Comparison of ENCODE assay signal across 9 mouse cellular contexts in the genomic region with DNA sequence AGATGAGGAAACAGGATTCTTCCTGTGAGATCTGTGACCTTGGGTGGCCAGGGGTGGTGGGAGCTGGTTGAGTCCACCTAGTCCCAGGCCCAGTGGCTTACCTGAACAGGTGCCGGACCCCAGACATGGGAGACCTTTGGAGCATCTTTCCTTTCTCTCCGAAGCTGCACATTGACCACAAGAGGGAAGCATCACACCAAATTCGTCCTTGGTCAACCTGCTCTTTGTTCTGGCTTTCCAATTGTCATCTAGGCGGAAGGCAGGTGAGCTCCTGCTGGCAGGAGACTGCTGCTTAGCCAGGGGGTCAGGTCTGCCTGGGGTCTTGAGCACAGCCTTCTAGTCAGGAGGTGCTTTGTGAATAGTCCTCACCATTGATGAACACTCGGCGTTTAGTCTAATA.
A peak's percentile ranks its signal among the peaks of the same experiment; 100 is the strongest.
DNase-seq lines count a peak whose midpoint lies in the region; ATAC-seq lines count a peak whose summit lies in the region.
"Had no signal": no experiment of that assay in that cellular context is flagged by ENCODE, and none has a peak within 500 bp of the region (broad histone marks: within the 10 kb centered on the region; RNA-seq: fewer than 3 reads in every experiment).

No protein-coding gene starts in this region.

- no peaks in the 10 kb centered on the region for H3K4me1 ChIP-seq in forebrain, embryonic 13.5 days
- 0 out of 2 replicates have a peak, but pooled peaks cover 5% of the 10 kb centered on the region for H3K4me1 ChIP-seq in forebrain, embryonic 10.5 days
- no peaks in the 10 kb centered on the region for H3K4me1 ChIP-seq in midbrain, embryonic 13.5 days (replicated peaks)
- peaks cover 3% of the 10 kb centered on the region for H3K4me1 ChIP-seq in midbrain, embryonic 10.5 days
- H3K4me1 ChIP-seq in hindbrain, embryonic 11.5 days (replicated peaks; ENCODE audit: control insufficient read depth, insufficient read depth, low read length): no peaks in the 10 kb centered on the region
- no peaks in the 10 kb centered on the region for H3K4me1 ChIP-seq in neural tube, embryonic 15.5 days
- H3K4me1 ChIP-seq in heart, embryonic 12.5 days (replicated peaks): no peaks in the 10 kb centered on the region

- no peak overlapping the region for H3K27ac ChIP-seq in forebrain, embryonic 13.5 days
- no peak overlapping the region for H3K27ac ChIP-seq in forebrain, embryonic 10.5 days
- H3K27ac ChIP-seq in midbrain, embryonic 13.5 days: no peak overlapping the region
- H3K27ac ChIP-seq in midbrain, embryonic 10.5 days (replicated peaks): no peak overlapping the region
- no peak overlapping the region for H3K27ac ChIP-seq in hindbrain, embryonic 11.5 days (ENCODE audit: low read depth, low read length)
- H3K27ac ChIP-seq in neural tube, embryonic 15.5 days (replicated peaks): no peak overlapping the region
- H3K27ac ChIP-seq in heart, embryonic 12.5 days (ENCODE audit: poor library complexity, severe bottlenecking): no peak overlapping the region

- H3K9me3 ChIP-seq in forebrain, embryonic 13.5 days (replicated peaks): no peaks in the 10 kb centered on the region
- no peaks in the 10 kb centered on the region for H3K9me3 ChIP-seq in forebrain, embryonic 10.5 days
- H3K9me3 ChIP-seq in midbrain, embryonic 13.5 days: no peaks in the 10 kb centered on the region
- no peaks in the 10 kb centered on the region for H3K9me3 ChIP-seq in midbrain, embryonic 10.5 days (replicated peaks)
- no peaks in the 10 kb centered on the region for H3K9me3 ChIP-seq in hindbrain, embryonic 11.5 days (ENCODE audit: control insufficient read depth, low read length)
- H3K9me3 ChIP-seq in neural tube, embryonic 15.5 days (replicated peaks): no peaks in the 10 kb centered on the region
- peaks cover 5% of the 10 kb centered on the region; the same call in 1 of the 2 replicates for H3K9me3 ChIP-seq in heart, embryonic 12.5 days (replicated peaks)

- H3K9ac ChIP-seq in forebrain, embryonic 13.5 days: no peak overlapping the region
- H3K9ac ChIP-seq in midbrain, embryonic 13.5 days (replicated peaks): no peak overlapping the region
- H3K9ac ChIP-seq in hindbrain, embryonic 11.5 days (ENCODE audit: low read depth, low read length): no peak overlapping the region
- no peak overlapping the region for H3K9ac ChIP-seq in neural tube, embryonic 15.5 days (replicated peaks)
- H3K9ac ChIP-seq in heart, embryonic 12.5 days: no peak overlapping the region

- no peak for DNase-seq in forebrain, embryonic 10.5 days (ENCODE audit: extremely low spot score, low spot score)
- DNase-seq in midbrain, embryonic 10.5 days (ENCODE audit: low spot score): no peak
- DNase-seq in hindbrain, embryonic 11.5 days (ENCODE audit: low spot score): peak; percentile 33
- DNase-seq in MN1 (ENCODE audit: low spot score): no peak

- ATAC-seq in forebrain, embryonic 13.5 days: 0 out of 2 replicates have a peak, but pooled peaks have one; percentile 36
- peak; percentile 69 for ATAC-seq in midbrain, embryonic 13.5 days
- ATAC-seq in hindbrain, embryonic 11.5 days (ENCODE audit: low FRiP score): no peak
- peak; percentile 76; the same call in 1 of the 2 replicates for ATAC-seq in neural tube, embryonic 15.5 days (ENCODE audit: low FRiP score)
- ATAC-seq in heart, embryonic 12.5 days (ENCODE audit: insufficient number of reproducible peaks, low FRiP score): no peak

- H3K36me3 ChIP-seq in forebrain, embryonic 13.5 days (ENCODE audit: poor library complexity, severe bottlenecking): no peaks in the 10 kb centered on the region
- H3K36me3 ChIP-seq in forebrain, embryonic 10.5 days (replicated peaks): no peaks in the 10 kb centered on the region
- H3K36me3 ChIP-seq in midbrain, embryonic 13.5 days: no peaks in the 10 kb centered on the region
- no peaks in the 10 kb centered on the region for H3K36me3 ChIP-seq in midbrain, embryonic 10.5 days
- no peaks in the 10 kb centered on the region for H3K36me3 ChIP-seq in hindbrain, embryonic 11.5 days (ENCODE audit: control insufficient read depth, insufficient read depth, low read length)
- H3K36me3 ChIP-seq in neural tube, embryonic 15.5 days: no peaks in the 10 kb centered on the region
- no peaks in the 10 kb centered on the region for H3K36me3 ChIP-seq in heart, embryonic 12.5 days

- 59% methylated on average over 6 of the region's 6 CpGs for WGBS in forebrain, embryonic 13.5 days
- 53% methylated on average over 6 of the region's 6 CpGs for WGBS in forebrain, embryonic 10.5 days
- 48% methylated on average over 6 of the region's 6 CpGs for WGBS in midbrain, embryonic 13.5 days
- 51% methylated on average over 6 of the region's 6 CpGs for WGBS in midbrain, embryonic 10.5 days
- WGBS in hindbrain, embryonic 11.5 days: 48% methylated on average over 6 of the region's 6 CpGs
- 60% methylated on average over 6 of the region's 6 CpGs for WGBS in neural tube, embryonic 15.5 days
- 49% methylated on average over 6 of the region's 6 CpGs for WGBS in heart, embryonic 12.5 days

- no peaks in the 10 kb centered on the region for H3K27me3 ChIP-seq in forebrain, embryonic 13.5 days
- H3K27me3 ChIP-seq in forebrain, embryonic 10.5 days (ENCODE audit: poor library complexity, severe bottlenecking): peaks cover 10% of the 10 kb centered on the region; the same call in 1 of the 2 replicates
- peaks cover 7% of the 10 kb centered on the region; the same call in 1 of the 2 replicates for H3K27me3 ChIP-seq in midbrain, embryonic 13.5 days
- H3K27me3 ChIP-seq in midbrain, embryonic 10.5 days (ENCODE audit: low read depth, poor library complexity, severe bottlenecking): peaks cover 84% of the 10 kb centered on the region
- H3K27me3 ChIP-seq in hindbrain, embryonic 11.5 days (ENCODE audit: control insufficient read depth, insufficient read depth, low read length): no peaks in the 10 kb centered on the region
- H3K27me3 ChIP-seq in neural tube, embryonic 15.5 days (replicated peaks): no peaks in the 10 kb centered on the region
- 0 out of 2 replicates have a peak, but pooled peaks cover 4% of the 10 kb centered on the region for H3K27me3 ChIP-seq in heart, embryonic 12.5 days (replicated peaks)

- no peak overlapping the region for H3K4me3 ChIP-seq in forebrain, embryonic 13.5 days
- no peak overlapping the region for H3K4me3 ChIP-seq in forebrain, embryonic 10.5 days
- H3K4me3 ChIP-seq in midbrain, embryonic 13.5 days (replicated peaks): no peak overlapping the region
- no peak overlapping the region for H3K4me3 ChIP-seq in midbrain, embryonic 10.5 days
- H3K4me3 ChIP-seq in hindbrain, embryonic 11.5 days (ENCODE audit: low read depth, low read length): no peak overlapping the region
- no peak overlapping the region for H3K4me3 ChIP-seq in neural tube, embryonic 15.5 days (replicated peaks)
- no peak overlapping the region for H3K4me3 ChIP-seq in heart, embryonic 12.5 days
- H3K4me3 ChIP-seq: erythroblast, embryonic 14.5 days had no signal

- H3K4me2 ChIP-seq in forebrain, embryonic 13.5 days: no peak overlapping the region
- no peak overlapping the region for H3K4me2 ChIP-seq in midbrain, embryonic 13.5 days (replicated peaks)
- no peak overlapping the region for H3K4me2 ChIP-seq in hindbrain, embryonic 11.5 days (replicated peaks; ENCODE audit: low read depth, low read length)
- no peak overlapping the region for H3K4me2 ChIP-seq in neural tube, embryonic 15.5 days
- H3K4me2 ChIP-seq in heart, embryonic 12.5 days: no peak overlapping the region

Comparison
In these comparisons a context has a peak if more than half of its experiments do, and no peak if none do; other contexts are left out.
1. ATAC-seq: peak in forebrain, embryonic 13.5 days (single experiment), midbrain, embryonic 13.5 days (single experiment) and neural tube, embryonic 15.5 days (single experiment); none in hindbrain, embryonic 11.5 days (single experiment) and heart, embryonic 12.5 days (single experiment).